Mouse (Mus musculus): ENCODE measurements around the gene Zdhhc17.

Zdhhc17 gene

DNA sequence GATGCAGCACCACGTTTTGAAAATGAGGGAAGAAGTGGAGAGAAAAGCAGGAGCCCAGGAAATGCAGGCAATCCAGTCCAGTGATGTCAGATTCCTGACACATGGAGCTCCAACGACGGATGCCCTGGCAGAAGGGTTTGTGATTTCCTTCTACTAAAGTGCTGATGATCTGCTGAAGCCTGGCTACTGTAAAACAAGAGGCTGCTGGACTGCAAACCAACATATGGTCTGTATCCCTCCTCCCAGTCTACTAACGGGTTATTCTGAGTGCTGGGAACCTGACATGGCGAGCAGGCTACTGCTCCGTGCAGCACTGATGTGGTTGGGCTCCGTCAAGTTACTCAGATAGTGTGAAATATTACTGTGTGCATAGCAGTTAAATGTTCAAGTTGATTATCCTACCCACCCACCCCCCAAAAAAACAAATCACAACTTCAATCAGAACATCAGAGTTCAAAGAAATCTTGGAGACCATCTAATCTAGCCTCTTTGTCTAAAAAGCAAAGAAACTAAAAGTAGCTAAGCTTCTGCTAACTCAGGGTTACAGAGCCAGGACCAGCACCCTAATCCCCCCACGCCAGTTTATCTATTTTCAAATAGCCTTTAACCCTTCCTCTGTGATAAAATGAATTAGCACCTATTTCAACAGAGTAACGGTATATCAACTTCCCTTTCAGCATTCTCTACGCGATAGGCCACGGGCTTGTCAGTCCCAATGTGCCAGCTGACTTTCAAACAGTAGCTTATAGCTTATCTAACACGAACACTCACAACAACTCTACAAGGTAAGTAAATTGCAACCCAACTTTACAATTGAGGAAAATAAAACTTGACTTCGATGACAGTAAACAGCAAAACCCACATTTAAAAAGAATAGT, 4.1 kb downstream of the Zdhhc17 start:
- DNase-seq (ENCODE audit: low spot score in 2 of 2) = no peak

DNA sequence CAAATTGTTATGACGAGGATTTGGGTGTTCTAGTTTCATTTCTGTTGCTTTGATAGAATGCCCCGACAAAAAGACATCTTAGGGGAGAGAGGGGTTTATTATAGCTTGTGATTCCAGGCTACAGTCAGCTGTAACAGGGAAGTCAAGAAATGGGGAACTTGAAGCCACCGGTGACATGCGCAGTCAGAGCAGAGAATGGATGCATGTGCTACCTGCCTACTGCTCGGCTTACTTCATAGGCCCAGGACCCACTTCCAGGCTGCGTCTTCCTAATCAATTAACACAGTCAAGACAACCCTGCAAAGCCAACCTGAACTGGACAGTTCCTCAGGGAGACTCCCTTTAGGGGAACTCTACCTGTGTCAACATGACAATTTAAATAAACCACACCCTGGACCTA, 5.7 kb downstream of the Zdhhc17 start:
- no peak for DNase-seq (ENCODE audit: low spot score in 2 of 2)

DNA sequence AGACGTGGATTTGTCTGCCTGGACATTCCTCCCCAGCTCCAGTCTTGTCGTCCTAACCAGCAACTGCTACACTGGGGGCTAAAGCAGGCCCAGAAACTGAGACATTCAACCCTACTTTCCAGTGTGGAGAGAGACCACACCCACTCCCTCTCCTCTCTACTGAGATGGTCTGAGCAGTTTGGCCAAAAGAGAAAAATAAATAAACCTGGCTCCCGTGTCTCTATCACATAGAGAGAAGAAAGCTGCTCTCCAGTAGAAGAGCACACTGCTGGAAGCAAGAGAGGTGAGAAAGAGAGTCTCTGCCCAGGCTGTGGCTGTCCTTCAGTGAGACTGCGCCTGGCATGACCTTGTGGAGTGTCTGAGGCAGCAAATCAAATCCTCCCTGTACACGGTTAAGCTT, 10.7 kb downstream of the Zdhhc17 start:
- DNase-seq (ENCODE audit: low spot score in 2 of 2) = no peak

DNA sequence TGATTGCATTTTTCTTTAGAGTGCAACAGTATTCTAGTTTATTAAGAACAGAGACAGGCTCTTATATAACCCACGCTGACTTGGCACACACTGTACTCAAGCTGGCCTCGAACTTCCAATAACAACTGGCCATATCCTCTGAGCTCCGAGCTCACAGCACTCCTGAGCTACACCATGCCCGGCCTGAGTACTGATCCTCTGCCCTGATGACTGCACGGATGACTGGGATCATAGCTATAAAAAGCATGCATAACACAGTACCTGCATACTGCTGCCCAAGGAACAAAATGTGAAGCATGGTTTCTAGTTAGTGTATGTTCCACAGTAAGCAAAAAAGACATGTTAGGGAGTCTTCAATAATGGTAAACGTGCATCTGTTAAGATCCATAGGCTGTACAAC, 12.8 kb downstream of the Zdhhc17 start:
- no peak for DNase-seq (ENCODE audit: low spot score in 2 of 2)

DNA sequence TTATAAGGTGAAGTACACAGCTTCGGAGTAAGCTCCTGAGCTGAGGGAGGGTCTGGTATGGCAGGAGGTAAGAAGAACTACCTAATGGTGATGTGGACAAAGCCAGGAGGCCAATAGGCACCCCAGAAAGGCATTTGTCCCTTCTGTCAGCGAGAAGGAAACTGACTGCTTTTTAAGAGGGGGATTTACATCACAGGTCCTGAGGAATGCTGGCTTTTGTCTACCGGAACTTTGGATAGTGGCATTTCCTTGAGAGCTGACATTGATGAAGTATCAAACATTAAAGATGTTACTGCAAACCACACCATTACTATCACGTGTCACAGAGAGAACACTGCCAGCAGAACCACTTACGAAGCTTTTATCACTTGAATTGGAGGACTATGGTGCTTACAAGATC, 15.2 kb downstream of the Zdhhc17 start:
- DNase-seq (ENCODE audit: low spot score in 2 of 2) = no peak

DNA sequence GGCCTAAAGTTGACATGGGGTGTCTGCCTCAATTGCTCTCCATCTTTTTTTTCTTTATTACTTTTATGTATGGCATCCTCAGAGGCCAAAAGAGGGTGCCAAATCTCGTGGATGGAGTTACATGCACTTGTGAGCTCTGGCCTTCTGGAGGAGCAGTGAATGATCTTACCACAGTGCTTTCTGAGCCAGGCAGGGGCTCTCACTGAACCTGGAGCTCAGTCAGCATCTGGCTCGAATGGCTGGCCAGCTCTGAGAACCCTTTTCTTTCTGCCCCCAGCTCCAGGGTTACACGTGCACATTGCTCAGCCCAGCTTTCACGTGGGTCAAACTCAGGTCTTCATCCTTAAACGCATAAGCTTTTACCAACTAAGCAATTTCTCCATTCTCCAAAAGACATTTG, 16.7 kb downstream of the Zdhhc17 start:
- DNase-seq (ENCODE audit: low spot score in 2 of 2) = no peak

DNA sequence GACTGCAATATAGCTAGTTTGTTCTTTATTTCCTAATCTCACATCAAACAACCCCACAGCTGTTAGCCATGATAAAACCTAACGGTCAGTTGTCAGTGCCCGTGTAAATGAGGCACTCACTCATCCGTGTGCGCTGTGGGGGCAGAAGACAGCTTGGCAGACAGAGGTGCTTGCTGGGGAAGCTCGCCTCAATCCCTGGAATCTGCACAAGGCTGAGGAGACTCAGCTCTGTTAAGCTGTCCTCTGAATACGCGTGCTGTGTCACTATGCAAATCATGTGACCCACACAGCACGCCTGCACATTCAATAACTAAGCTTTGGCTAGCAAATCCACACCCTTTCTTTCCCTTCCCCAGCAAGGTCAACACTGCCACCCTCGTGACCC, 17.9 kb downstream of the Zdhhc17 start:
- no peak for DNase-seq (ENCODE audit: low spot score in 2 of 2)

DNA sequence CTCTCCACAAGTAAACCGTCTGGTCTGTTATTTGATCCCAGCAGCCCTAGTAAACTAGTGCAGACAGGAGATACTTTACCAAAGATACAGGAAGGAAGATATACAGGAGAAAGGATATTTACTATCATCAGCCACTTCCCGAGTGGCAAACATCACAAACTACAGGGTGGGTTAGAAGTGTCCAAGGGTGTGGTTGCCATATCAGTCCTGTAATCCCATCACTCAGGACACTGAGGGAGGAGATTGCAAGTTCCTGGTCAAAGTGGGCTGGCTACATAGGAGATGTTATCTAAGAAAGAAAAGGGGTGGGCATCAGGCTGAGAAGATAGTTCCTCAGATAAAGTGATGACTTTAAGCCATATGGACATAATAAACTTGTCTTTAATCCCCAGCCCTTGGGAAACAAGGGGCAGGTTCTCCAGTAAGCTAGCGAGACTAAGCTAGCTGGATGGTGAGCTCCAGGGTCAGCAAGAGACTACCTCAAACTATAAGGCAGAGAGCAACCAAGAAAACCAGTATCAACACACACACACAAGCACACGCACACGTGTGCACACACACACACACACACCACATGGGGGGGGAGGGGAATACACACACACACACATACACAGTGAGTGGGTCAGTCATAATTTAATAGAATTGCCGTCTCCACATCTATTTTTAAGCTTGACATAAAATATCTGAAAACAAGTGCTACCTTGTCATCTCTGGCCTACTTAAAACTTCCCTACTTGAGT, 18.5 kb downstream of the Zdhhc17 start:
- DNase-seq (ENCODE audit: low spot score in 2 of 2) = no peak

DNA sequence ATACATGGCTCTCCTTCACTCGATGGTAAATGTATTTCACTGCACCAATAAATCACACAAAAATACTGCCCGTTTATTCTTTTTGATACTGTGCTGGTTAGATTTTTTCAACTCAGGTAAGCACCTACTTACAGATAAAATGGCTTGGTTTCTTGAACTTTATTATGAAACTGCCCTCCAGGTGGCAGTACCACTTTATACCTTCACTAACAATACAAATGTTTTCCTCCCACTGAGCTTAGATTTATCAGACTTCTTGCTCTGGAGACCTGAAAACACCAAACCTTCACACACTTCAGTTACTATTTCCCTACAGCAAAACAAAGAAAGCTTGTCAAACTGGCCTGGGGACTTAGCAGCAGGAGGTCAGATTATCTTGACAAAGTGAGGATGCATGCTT, 20.2 kb downstream of the Zdhhc17 start:
- DNase-seq (ENCODE audit: low spot score in 2 of 2) = no peak

DNA sequence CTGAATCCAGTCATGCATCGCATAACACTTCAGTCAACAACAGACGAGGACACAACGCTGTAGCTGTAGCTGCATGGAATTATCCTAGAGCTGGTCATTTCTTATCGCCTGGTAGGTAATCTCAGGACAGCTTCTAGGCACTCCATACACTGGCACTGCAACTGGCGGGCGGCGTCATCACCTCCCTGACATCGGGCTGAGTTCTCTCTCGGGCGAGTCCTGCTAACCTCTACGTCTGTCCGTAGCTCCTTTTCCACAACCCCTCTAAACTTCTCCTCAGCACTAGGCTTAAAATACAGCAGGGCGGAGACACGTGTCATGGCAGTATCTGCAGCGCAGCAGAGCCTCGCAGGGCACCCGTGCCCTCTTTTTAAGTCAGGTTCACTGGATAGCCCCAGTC, 23.3 kb downstream of the Zdhhc17 start:
- DNase-seq (ENCODE audit: low spot score in 2 of 2) = no peak

DNA sequence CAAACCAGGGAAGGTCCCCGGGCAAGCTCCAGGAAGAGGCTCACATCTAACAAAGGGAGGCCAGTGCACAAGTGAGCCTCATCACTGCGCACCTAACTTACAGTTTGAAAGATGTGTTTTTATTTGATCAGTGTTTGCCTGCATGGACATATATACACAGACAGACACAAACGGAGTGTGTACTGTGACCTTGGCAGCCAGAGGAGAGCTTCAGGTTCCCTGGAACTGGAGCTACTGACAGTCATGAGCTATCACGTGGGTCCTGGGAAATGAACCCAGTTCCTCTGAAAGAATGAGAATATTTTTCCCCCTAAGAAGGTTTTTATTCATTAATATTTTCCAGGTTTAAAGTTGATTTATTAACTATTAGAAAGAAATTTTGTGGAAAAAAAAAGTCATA, 27.2 kb downstream of the Zdhhc17 start:
- DNase-seq (ENCODE audit: low spot score in 2 of 2) = no peak

DNA sequence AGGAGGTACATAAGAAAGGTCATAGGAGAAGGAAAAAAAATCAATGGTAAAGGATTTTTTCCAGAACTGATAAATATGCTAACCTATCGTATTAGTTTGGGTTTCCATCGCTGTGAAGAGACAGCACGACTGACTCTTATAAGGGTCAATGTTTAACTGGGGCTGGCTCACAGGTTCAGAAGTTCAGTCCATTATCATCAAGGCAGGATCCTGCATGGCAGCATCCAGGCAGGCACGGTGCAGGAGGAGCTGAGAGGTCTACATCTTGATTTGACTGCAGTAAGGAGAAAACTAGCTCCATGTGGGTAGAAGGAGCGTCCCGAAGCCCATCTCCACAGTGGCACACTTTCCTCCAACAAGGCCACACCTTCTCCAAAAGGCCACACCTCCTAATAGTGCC, 29.5 kb downstream of the Zdhhc17 start:
- DNase-seq (ENCODE audit: low spot score in 2 of 2) = no peak

DNA sequence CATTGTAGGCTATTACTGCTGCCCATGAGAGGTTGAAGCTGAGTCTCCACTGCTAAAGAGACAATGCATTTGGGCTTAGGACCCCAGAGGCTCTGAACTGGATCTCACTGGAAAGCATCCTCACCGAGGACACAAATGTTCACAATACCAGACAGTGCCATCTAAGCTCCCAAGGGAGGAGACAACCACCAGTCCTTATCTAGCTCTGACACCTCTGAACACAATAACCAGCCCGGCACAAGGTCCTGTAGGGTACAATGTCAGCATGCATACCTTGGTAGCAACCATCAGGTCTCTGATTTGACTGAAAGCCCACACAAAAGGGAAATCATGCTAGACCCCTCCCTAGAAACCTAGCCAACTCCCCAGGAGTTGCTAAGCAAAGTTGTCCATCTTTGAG, 30.5 kb downstream of the Zdhhc17 start:
- DNase-seq (ENCODE audit: low spot score in 2 of 2) = no peak

DNA sequence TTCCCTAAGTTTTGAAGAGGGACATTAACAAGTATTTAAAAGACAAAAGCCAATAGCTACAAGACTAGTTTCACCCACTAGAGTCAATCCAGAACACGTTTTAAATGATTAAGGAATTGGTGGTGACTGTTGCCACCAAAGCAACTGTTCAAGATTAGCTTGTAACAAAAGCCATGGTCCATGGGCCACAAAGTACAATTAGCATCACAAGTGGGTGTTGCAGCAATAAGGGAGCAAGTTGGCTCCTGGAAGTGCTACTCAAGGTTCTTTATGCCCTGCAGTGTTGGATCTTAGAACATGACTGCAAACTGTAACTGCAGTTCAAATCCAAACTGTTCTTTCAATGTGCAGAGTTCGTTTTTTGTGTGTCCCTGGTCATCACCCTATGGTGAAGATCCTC, 32.6 kb downstream of the Zdhhc17 start:
- DNase-seq (ENCODE audit: low spot score in 2 of 2) = no peak

DNA sequence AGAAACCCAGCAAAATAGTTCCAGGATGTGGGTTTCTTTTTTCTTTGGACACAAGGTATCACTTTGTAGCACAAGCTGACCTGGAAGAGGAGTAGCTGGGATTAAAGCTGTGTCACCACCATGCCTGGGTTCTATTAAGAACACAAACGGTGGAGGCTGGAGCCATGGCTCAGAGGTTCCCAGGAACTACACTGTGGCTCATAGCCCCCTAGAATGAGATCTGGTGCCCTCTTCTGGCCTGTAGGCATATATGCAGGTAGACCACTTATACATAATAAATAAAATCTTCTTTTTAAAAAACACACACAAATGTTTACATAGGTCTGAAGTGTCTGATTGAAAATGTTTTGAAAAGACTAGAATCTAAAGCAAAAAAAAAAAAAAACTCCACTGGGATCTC, 33.9 kb downstream of the Zdhhc17 start:
- peak in 1 of 2 experiments; percentile 24 for DNase-seq (ENCODE audit: low spot score in 2 of 2)

DNA sequence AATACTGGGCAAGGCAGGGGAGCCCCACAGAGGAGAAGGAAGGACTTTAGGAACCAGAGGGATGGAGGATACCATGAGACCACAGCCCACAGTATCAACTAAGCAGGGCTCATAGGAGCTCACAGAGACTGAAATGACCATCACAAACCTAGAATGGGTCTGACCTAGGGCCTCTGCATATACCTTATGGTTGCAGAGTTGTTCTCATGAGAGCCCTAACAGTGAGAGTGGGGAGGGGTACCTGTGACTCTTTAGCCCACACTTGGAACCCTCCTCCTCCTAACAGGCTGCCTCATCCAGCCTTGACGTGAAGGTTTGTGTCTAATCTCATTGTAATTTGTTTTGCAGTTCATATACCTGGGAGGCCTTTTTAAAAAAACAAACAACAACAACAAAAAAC, 35.1 kb downstream of the Zdhhc17 start:
- no peak for DNase-seq (ENCODE audit: low spot score in 2 of 2)

DNA sequence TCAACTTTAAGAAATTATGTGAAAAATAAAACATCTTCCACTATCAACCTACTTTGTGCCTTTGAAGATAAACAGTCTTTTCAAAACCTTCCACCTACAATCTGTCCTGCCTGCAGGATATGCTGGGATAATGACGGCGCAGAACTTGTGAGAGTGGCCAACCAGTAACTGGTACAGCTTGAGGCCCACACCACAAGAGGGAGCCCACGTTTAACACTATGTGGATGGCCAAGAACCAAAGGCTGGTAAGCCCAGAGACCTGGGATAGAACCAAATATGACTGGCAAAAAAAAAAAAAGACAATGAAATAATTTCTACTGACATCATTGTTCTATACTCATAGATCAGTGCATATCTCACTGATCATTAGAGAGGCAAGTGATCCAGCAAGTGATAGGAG, 35.5 kb downstream of the Zdhhc17 start:
- DNase-seq (ENCODE audit: low spot score in 2 of 2) = no peak

DNA sequence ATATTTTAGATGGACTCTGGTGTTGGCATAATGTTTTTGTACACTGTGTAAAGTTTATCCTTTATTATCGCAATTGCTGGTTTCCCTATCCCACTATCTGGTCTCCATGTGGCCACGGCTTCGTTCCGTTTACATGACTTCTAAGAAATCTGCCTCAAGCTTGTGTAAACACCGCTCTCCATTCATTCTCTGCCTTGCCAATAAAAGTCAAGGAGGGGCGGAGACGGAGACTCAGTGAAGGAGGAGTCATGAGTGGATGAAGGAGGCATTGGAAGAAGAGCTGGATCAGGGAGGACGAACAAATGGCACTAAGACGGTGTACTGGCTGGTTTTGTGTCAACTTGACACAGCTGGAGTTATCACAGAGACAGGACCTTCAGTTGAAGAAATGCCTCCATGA, 37.9 kb downstream of the Zdhhc17 start:
- DNase-seq (ENCODE audit: low spot score in 2 of 2) = no peak

DNA sequence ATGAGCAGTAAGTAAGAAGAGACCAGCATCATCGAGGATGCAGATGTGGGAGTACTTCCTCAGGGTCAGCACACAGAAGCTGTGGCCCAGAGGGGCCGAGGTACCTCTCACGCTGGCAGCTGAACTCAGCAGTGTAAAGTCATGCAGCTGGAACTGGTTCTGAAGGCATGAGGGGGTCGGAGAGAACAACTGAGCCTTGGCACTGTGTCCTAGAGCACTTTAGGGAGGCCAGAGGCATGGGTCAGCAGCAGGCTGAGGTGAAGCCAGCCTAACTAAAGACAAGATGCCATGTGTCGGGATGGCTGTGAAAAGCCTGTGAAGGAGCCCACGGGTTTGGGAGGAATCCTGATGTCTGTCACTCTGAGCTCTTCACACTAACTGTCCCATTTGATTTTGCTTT, 38.5 kb downstream of the Zdhhc17 start:
- DNase-seq (ENCODE audit: low spot score in 2 of 2) = no peak

DNA sequence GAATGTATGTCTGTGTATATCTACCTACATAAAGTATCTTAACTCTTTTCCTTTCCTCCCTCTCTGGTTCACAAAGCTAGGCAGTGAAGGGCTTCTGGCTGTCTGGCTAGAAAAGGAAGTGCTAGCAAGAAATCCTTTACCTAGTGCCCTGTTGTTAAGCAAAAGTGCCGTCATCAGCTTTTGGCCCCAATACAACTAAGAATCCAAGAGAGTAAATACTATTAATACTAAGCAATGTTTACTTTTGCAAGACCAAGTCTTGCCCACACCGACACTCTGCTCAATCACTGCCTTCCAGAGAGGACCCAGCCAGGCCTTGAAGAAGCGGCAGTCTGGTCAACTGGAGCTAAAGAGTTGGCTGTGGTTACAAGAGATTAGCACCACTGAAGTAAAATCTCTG, 38.9 kb downstream of the Zdhhc17 start:
- no peak for DNase-seq (ENCODE audit: low spot score in 2 of 2)

DNA sequence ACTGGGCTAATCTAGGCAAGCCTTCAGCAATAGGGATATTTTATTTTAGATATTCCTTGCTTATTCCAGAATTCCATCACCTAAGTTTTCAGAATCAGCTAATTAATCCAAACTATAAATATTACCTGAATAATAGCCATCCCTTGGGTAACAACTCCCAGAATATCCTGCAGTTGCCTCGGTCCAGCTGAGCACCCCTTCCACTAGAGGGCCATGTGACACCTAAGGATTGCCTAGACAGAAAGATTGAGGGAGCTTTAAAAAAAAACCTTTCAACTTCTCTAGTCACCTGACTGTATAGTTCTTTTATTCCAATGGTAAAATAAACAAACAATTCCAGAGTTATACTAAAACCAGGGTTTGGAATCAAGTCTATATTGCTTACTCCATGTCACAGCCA, 47.8 kb downstream of the Zdhhc17 start:
- no peak for DNase-seq (ENCODE audit: low spot score in 2 of 2)

DNA sequence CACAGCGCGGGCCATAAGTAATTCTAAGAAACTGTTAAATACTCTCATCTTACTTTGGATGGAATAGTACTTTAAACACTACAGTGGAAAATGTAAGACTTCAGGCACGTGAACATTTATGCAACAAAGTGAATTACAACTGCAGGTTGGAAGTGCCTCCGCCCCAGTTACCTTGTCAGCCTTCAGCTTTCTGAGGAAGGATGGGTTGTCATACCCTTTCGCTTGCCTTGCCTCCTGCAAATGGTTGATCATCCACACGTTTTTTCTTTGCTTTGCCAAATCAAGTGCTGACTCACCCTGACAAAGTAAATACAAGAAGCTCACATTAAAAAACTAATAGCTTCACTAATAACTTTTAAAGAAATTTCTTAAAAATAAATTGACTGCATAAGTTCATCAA, 49.1 kb downstream of the Zdhhc17 start:
- DNase-seq (ENCODE audit: low spot score in 2 of 2) = no peak

DNA sequence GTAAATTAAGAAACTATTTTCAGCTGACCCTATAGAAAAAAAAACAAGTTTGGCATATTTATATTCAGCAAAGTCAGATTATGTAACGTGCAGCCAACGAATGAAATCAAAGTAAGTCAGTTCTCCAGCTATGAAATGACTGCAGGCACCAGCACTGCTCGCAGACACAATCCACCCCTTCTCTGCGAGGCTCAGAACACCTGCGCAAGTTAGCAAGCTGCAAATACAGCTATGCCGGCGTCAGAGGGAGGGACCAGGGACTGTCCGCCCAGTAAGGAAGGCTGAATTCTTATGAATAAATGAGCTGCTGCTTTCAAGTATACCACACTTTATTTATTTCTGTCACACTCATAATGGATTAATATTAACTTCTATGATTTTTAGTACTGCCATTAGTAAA, 50.2 kb downstream of the Zdhhc17 start:
- no peak for DNase-seq (ENCODE audit: low spot score in 2 of 2)

All from urinary bladder, postnatal 36 days (tissue).